Mouse (Mus musculus) liver, embryonic 14.5 days (tissue): ENCODE data around the gene Dock8.

Source experiments
- CTCF ChIP-seq: IDR thresholded peaks from 2 replicates; pipeline ENCODE4 v1.5.1; 2016; ENCODE audit warnings: antibody characterized with exemption, low read depth, control low read depth
- EP300 ChIP-seq: IDR thresholded peaks from 2 replicates; pipeline ENCODE4 v1.6.1; 2016; ENCODE audit warnings: antibody characterized with exemption, low read depth

GRCm38 (mm10) chr19:25154506-25155178 lies 155.3 kb downstream of the Dock8 start:
- TF ChIP-seq CTCF, result no peak
- TF ChIP-seq EP300, result no peak
